Mouse (Mus musculus) cortical plate, adult 2 months (tissue): ENCODE data around the gene Cpt1b.

Experiments
- CTCF ChIP-seq: fragments of 200-500 bp; IDR thresholded peaks from 2 replicates; pipeline ENCODE4 v1.5.1; 2011; ENCODE audit warnings: mild to moderate bottlenecking, control low read depth, low read length; ENCODE audit not compliant: insufficient read depth; ENCODE audit errors: extremely low read depth
- POLR2A ChIP-seq: fragments of 200-500 bp; IDR thresholded peaks from 2 replicates; pipeline ENCODE4 v1.6.1; 2011; ENCODE audit warnings: mild to moderate bottlenecking, low read length, control low read depth; ENCODE audit not compliant: insufficient read depth; ENCODE audit errors: extremely low read depth

DNA sequence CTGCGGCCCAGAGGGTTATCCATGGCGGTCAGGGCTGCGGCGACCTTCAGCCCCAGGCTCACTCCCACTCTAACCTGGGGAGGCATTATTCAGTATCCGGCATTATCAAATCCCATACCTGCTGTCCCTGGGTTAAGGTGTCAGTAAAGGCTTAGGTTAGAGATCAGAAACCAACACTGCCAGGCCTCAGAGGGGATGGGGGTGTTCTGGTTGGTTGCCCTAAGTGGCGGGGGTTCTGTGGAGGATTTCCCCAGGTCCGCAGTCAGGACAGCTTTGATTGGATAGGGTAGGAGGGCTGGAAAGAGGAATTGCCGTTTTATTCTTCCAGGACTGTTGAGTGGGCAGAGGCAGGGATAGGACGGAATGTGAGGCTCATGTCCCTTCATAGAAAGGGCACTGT lies 51.3 kb downstream of the Cpt1b start:
- TF ChIP-seq POLR2A (no peak), CTCF (no peak)
